Mouse (Mus musculus): ENCODE data around the gene Gm10188.

DNA sequence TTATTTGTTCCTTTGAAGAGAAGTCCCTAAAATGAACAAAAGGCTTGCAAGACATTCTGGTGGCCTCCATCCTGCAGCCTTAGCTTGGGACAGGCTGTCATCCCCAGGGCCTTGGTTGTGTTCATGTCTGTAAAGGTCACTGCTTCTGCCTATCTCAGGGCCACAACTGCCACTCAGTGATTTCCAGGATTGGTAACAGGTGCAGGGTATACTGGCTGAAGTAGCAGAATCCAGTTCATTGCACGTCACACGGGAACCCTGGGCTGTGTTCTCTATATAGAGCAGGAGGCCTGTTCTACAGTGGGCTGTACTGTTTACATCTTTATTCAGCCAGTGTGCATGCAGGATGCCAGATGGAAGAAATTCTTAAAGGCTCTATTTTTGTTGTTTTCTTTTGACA, 38.4 kb upstream of the Gm10188 start:
- TF ChIP-seq CTCF (IDR thresholded peaks at IDR 0.05; ENCODE audit: borderline replicate concordance, extremely low read depth, insufficient read depth, insufficient read length) = no peak
- TF ChIP-seq POLR2A (IDR thresholded peaks at IDR 0.05; ENCODE audit: borderline replicate concordance, extremely low read depth, insufficient read depth, insufficient read length, poor library complexity, severe bottlenecking) = no peak
